Mouse (Mus musculus): ENCODE results near the gene Map3k4. TPM values are rescaled to one million over a fixed set of nuclear protein-coding genes. Genes with fewer than 3 reads are reported as not detected.

Gene Map3k4
- polyA plus RNA-seq (2016; fragmentation: Nextera tagmentation; extraction: Ambion mirVana) = 49.1 and 51.4 TPM in 2 replicates

DNA sequence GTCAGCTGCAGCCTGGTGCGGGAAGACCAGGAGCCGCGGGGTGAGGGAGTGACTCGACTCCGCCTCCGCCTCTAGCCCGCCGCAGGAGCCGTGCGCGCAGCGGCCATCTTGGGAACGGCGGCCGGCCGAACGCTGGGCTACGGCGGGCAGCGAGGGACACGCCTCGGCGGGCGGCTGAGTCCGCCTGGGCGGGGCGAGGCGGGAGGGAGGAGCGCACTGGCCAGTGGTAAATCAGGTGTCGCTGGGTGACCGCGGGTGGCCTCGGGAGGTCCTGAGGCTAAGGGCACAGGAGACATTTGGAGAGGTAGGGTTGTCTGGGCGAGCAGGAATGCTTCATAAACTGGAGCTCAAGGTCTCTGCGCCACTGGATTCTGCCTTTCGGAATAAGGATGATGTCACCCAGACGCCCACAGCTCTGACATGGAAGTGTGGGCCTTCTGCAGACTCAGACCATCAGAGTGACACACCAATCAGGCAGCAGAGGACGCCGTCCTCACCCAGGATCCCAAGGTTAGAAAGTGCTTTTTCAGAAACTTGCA lies at the start of gene Map3k4:
Gene Map3k4 (minus strand): TSS at position 134 of the 539 bp plus-strand sequence.
- Histone ChIP-seq H3K36me3 (replicated peaks) (no peaks in the 10 kb centered on the region), H3K9me3 (no peaks in the 10 kb centered on the region), H3K27me3 (replicated peaks; ENCODE audit: low read depth, poor library complexity, severe bottlenecking) (no peaks in the 10 kb centered on the region), H3K4me1 (peaks cover 32% of the 10 kb centered on the region), H3K4me3 (peak within 1 kb of the TSS; percentile 98), H3K27ac (replicated peaks) (peak within 1 kb of the TSS; percentile 98)
- peak; percentile 94 for DNase-seq (ENCODE audit: low spot score)
- under 1% methylated on average over 39 of the region's 39 CpGs for WGBS

DNA sequence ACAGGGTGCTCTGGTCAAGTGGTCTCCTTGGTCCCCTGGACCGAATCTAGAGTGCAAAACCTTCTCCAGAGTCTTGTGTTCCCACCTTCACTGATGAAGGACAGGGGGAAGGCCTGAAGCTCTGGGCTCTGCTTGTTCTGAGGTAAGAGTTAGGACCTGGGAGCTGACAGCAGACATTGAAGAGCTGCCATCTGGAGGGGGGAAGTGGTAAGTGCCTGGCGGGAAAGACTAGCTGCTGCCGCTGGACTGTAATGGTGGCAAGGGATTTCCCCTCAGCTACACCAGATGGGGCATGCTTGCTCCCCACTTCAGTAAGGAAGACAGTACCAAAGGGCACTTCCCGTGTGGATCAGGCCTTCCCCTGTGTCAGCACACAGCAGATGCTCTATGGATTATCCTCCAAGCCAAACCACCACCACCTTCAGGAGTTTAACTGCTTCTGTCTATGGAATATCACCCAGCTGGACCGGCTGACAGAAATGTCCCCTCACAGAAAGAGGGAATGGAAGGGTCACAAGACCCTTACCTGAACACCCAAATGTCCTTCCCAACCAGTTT lies 48.9 kb upstream of the Map3k4 start:
- DNase-seq (ENCODE audit: low spot score) = peak; percentile 66
- Histone ChIP-seq H3K9me3 (no peaks in the 10 kb centered on the region), H3K4me3 (no peak overlapping the region), H3K27ac (replicated peaks) (peak overlapping the region; percentile 4; the same call in 1 of the 2 replicates), H3K27me3 (replicated peaks; ENCODE audit: low read depth, poor library complexity, severe bottlenecking) (no peaks in the 10 kb centered on the region), H3K4me1 (peaks cover 19% of the 10 kb centered on the region), H3K36me3 (replicated peaks) (no peaks in the 10 kb centered on the region)
- WGBS = 34% methylated on average over 5 of the region's 5 CpGs

DNA sequence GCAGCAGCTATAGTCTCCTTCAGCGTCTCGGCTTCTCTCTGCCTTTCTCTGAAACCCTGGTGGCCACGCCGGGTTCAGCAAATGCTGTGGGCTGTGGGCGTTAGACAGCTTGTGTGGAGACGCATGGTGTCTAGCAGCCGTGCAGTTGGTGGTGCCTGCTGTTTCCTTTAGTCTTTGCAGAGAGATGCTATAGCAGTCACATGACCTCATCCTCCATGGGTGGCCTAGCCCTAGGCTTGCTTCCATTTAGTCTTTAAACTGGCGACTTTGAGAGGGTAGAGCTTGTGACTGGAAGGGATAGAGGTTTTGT lies 45.8 kb upstream of the Map3k4 start:
- Histone ChIP-seq H3K27ac (replicated peaks) (no peak overlapping the region), H3K27me3 (replicated peaks; ENCODE audit: low read depth, poor library complexity, severe bottlenecking) (no peaks in the 10 kb centered on the region)
- WGBS = 58% methylated on average over 8 of the region's 8 CpGs

DNA sequence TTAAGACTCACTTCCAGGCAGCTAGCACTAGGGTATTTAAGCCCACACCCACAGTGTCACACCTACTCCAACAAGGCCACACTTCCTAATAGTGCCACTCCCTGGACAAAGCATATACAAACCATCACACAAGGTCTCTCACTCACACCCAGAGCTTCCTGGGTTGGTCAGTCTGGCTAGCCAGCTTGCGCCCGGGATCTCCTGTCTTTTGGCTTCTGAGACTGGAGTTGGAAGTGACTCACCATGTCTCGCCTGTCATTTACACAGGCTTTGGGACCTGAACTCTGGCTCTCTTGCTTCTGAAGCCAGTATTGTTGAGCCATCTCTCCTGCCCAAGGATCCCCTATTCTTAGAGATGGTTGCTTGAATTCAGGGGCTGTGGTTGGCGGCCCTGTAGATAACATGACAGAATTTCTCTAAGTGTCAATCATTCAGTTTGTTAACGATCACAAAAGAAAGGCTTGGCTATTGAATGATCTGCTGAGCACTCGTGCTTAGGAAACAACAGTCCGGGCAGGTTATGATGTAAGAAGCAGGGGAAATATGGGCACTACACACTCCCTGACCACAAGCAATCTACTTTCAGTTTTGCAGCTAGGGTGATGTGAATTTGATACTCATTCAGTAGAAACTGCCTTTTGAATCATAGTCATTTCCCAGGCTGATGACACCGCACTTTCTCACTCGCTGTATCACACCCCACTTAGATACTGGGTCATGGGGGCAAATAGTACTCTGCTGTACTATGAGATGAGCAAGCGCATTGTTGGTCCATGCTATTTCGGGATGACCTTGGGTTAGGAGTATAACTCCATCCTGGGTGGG lies 45.2 kb upstream of the Map3k4 start:
- H3K27me3 ChIP-seq (replicated peaks; ENCODE audit: low read depth, poor library complexity, severe bottlenecking) = no peaks in the 10 kb centered on the region
- WGBS = 86% methylated on average over 11 of the region's 11 CpGs
- no peak for DNase-seq (ENCODE audit: low spot score)

More for the DNA sequence above, 45.8 kb upstream of the Map3k4 start:
- Histone ChIP-seq H3K4me3 (no peak overlapping the region), H3K36me3 (replicated peaks) (no peaks in the 10 kb centered on the region), H3K9me3 (no peaks in the 10 kb centered on the region), H3K4me1 (peaks cover 11% of the 10 kb centered on the region)
- DNase-seq (ENCODE audit: low spot score) = no peak

DNA sequence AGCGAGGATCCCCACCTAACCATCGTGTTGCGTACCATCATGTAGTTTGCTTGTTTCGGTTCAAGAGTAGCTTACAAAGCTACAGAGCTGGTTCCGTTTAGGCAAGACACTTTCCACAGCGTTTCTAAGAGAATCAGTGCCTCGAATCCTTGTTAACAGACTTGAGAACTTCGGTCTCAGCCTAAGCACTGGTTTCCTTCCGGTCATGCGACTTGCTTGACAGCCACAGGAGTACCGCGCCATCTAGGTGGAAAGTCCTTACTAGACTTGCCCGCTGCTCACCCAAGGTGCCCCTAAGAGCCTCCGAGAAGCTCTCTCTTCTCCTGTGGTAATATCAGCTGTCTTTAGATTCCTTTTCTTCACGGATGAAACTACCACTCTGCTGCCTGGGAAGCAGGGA lies 41.3 kb upstream of the Map3k4 start:
- DNase-seq (ENCODE audit: low spot score) = no peak

More for the DNA sequence above, 45.2 kb upstream of the Map3k4 start:
- Histone ChIP-seq H3K9me3 (no peaks in the 10 kb centered on the region), H3K27ac (replicated peaks) (no peak overlapping the region), H3K36me3 (replicated peaks) (no peaks in the 10 kb centered on the region), H3K4me3 (no peak overlapping the region), H3K4me1 (peaks cover 11% of the 10 kb centered on the region)

DNA sequence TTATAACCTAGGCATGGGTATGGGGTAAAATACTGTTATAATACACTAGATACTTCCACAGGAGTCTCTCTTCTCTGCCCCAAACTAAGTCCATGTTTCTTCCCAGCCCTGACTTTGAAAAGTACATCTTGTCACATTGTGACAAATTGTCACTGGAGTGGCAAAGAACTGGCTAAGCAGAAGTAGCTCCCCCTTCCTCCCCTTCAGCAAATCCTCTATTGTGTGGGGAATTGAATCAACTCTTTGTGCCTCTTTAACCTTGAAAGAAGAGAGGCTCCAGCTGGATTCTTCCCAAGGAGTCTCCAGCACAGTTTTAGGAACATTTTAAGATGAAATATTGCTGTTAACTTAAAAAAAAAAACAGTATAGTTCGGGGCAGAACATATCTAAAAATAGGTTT lies 34.2 kb upstream of the Map3k4 start:
- H3K27ac ChIP-seq (replicated peaks) = no peak overlapping the region
- 66% methylated on average over 1 of the region's 1 CpGs for WGBS

More for the DNA sequence above, 41.3 kb upstream of the Map3k4 start:
- Histone ChIP-seq H3K27me3 (replicated peaks; ENCODE audit: low read depth, poor library complexity, severe bottlenecking) (no peaks in the 10 kb centered on the region), H3K27ac (replicated peaks) (no peak overlapping the region), H3K4me3 (no peak overlapping the region), H3K4me1 (0 out of 2 replicates have a peak, but pooled peaks cover 4% of the 10 kb centered on the region), H3K36me3 (replicated peaks) (no peaks in the 10 kb centered on the region), H3K9me3 (no peaks in the 10 kb centered on the region)
- 87% methylated on average over 15 of the region's 15 CpGs for WGBS

DNA sequence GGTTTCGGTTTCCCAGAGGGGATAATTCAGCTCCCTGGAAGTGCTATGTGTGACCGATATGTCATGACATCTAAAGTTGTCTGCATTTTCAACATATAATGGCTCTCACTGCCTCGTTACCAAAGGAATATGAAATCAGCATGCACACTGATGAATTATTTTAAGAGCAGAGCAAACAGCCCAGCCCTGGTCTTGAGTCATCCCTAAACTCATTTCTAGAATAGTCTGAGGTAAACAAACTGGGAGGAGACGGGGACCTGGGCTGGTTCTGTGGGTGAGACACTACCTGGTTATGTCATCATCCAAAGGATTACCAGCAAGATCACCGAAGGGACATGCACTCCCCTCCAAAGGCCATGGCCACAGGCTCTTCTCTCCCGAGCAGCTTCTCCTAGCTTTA lies 33.0 kb upstream of the Map3k4 start:
- Histone ChIP-seq H3K27ac (replicated peaks) (no peak overlapping the region), H3K4me3 (no peak overlapping the region), H3K4me1 (0 out of 2 replicates have a peak, but pooled peaks cover 10% of the 10 kb centered on the region), H3K27me3 (replicated peaks; ENCODE audit: low read depth, poor library complexity, severe bottlenecking) (no peaks in the 10 kb centered on the region), H3K36me3 (replicated peaks) (no peaks in the 10 kb centered on the region), H3K9me3 (no peaks in the 10 kb centered on the region)
- 83% methylated on average over 6 of the region's 6 CpGs for WGBS
- DNase-seq (ENCODE audit: low spot score) = no peak

More for the DNA sequence above, 34.2 kb upstream of the Map3k4 start:
- H3K27me3 ChIP-seq (replicated peaks; ENCODE audit: low read depth, poor library complexity, severe bottlenecking) = no peaks in the 10 kb centered on the region
- H3K9me3 ChIP-seq = no peaks in the 10 kb centered on the region
- no peak for DNase-seq (ENCODE audit: low spot score)
- 0 out of 2 replicates have a peak, but pooled peaks cover 10% of the 10 kb centered on the region for H3K4me1 ChIP-seq
- no peak overlapping the region for H3K4me3 ChIP-seq
- no peaks in the 10 kb centered on the region for H3K36me3 ChIP-seq (replicated peaks)

DNA sequence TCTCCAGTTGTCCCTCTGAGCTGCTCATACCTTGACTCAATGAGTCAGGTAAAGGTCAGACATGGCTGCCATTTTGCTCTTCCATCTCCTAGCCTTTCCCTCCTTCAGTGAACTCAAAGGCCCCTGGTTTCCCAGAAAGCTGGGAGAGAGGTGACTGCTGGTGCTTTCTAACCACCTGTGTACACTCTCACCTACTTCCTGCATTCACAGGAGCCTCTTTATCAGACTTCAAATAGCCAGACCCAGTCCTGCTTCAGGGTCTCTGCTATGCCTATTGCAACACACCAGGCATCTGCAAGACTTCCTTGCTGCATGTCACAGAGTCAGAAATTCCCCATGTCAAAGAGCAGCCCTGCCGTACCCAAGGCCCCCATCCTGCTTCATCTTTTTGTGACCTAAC lies 28.9 kb upstream of the Map3k4 start:
- Histone ChIP-seq H3K4me3 (no peak overlapping the region), H3K4me1 (peaks cover 14% of the 10 kb centered on the region), H3K27ac (replicated peaks) (no peak overlapping the region), H3K9me3 (no peaks in the 10 kb centered on the region), H3K27me3 (replicated peaks; ENCODE audit: low read depth, poor library complexity, severe bottlenecking) (no peaks in the 10 kb centered on the region), H3K36me3 (replicated peaks) (no peaks in the 10 kb centered on the region)
- DNase-seq (ENCODE audit: low spot score) = no peak
- 92% methylated on average over 1 of the region's 1 CpGs for WGBS

DNA sequence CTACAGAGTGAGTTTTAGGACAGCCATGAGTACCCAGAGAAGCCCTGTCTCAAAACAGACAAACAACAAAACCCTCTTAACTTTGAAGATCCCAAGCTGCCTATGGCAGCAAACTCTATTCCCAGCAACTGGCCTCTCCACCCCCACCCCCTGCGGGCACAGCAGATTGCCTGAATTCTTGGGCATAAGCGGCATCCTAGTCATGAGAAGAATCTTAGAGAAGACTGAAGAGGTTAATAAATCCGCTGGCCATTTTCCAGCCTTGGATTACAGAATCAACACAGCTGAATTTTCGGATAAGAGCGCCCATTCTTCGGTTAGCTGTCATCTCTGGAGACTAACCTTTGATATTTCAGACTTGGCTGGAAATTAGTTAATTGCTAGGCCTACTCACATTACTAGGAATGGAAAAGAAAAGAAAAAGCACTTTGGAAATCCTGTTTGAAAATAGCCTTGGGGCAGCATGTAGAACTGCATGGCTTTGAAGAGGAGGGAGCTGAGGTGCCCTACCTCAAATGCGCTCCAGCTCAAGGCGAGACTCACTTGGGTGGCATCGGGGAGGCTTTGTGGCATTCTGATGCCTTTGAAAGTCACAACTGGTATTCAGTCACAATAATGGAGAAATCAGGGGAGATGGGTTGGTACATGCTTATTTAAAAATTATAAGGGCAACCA lies 25.2 kb upstream of the Map3k4 start:
- peak; percentile 42 for DNase-seq (ENCODE audit: low spot score)
- no peaks in the 10 kb centered on the region for H3K9me3 ChIP-seq
- no peaks in the 10 kb centered on the region for H3K27me3 ChIP-seq (replicated peaks; ENCODE audit: low read depth, poor library complexity, severe bottlenecking)
- H3K4me3 ChIP-seq = no peak overlapping the region
- no peaks in the 10 kb centered on the region for H3K36me3 ChIP-seq (replicated peaks)
- peaks cover 14% of the 10 kb centered on the region for H3K4me1 ChIP-seq
- WGBS = 68% methylated on average over 9 of the region's 9 CpGs
- peak overlapping the region; percentile 14; the same call in 1 of the 2 replicates for H3K27ac ChIP-seq (replicated peaks)

DNA sequence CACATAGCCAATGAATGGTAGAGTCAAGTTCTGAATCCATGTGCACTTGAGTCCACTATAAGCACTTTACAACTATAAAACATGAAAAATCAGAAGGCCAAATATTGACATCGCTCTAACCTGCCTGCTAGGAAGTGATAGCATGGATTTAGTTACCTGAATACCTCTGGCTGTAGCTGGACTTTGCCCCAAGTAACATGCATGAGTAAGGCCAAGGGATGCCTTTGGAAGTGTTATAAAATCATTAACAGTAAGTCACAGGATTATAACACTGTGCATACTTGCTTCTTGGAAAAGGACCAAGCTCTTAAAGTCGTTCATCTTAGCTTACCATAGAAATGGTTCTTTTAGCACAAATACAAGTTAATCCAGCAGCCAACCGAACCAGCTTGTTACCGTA lies 18.6 kb upstream of the Map3k4 start:
- DNase-seq (ENCODE audit: low spot score) = no peak

DNA sequence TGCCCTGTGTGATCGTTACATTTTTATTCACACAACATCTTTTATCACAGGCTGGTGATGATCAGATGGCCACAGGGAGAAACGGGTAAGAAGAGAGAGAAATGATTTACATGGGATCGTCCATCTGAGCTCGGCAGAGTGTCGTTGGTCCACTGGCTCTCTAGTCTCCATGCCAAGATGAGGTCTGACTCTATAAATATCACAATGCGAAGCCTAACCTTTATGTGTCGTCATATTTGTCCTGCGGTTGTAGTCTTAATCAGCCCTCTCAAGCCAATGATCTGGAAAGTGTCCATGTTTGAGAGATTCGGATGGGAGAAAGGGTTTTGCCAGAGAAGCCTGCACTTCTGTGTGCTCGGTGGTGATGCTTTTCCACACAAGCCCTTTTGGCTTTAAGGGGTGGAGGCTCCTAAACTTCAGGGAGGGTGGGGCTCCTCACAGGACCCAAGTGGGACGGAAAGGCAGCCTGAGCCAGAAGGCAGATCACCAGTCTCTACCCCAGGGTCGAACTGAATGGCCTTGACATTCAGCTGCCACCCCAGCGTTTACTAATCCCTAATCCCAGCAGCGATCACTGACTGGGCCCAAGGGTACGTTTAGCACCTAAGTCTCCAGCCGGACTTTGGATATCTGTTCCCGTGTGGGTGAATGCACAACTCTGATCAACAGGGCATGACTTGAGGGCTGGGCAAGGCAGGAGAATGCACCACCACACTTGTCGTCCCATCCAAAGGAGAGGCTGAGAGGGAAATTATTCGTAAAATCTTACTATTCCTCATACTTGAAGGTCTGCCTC lies 17.7 kb upstream of the Map3k4 start:
- H3K27me3 ChIP-seq (replicated peaks; ENCODE audit: low read depth, poor library complexity, severe bottlenecking) = no peaks in the 10 kb centered on the region
- WGBS = 85% methylated on average over 19 of the region's 19 CpGs

More for the DNA sequence above, 18.6 kb upstream of the Map3k4 start:
- Histone ChIP-seq H3K27ac (replicated peaks) (no peak overlapping the region), H3K36me3 (replicated peaks) (no peaks in the 10 kb centered on the region), H3K4me1 (no peaks in the 10 kb centered on the region), H3K27me3 (replicated peaks; ENCODE audit: low read depth, poor library complexity, severe bottlenecking) (no peaks in the 10 kb centered on the region), H3K9me3 (no peaks in the 10 kb centered on the region), H3K4me3 (no peak overlapping the region)
- 84% methylated on average over 4 of the region's 4 CpGs for WGBS

DNA sequence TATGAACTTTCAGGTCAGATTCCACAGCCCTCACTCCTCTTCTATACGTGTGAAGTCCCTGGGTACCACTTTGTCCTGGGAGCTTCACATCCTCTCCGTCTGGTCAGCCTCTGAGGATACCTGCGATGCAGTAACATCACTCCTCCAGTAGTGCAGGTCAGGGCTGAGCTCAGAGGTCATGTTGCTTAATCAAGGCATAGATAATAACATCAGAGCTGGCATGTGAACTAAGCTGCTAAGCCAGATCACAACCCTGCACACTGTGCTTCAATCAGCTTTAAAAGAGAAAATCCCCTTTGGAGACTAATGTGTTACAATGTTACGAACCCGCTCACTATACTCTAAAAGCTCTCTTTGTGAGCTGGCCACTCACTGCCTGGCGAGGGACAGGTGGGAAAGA lies 16.5 kb upstream of the Map3k4 start:
- Histone ChIP-seq H3K36me3 (replicated peaks) (no peaks in the 10 kb centered on the region), H3K27me3 (replicated peaks; ENCODE audit: low read depth, poor library complexity, severe bottlenecking) (no peaks in the 10 kb centered on the region), H3K4me1 (no peaks in the 10 kb centered on the region), H3K4me3 (no peak overlapping the region), H3K9me3 (no peaks in the 10 kb centered on the region), H3K27ac (replicated peaks) (no peak overlapping the region)
- WGBS = 63% methylated on average over 6 of the region's 6 CpGs
- no peak for DNase-seq (ENCODE audit: low spot score)

More for the DNA sequence above, 17.7 kb upstream of the Map3k4 start:
- no peak for DNase-seq (ENCODE audit: low spot score)
- H3K27ac ChIP-seq (replicated peaks) = no peak overlapping the region
- H3K4me3 ChIP-seq = no peak overlapping the region
- H3K9me3 ChIP-seq = no peaks in the 10 kb centered on the region
- no peaks in the 10 kb centered on the region for H3K4me1 ChIP-seq
- H3K36me3 ChIP-seq (replicated peaks) = no peaks in the 10 kb centered on the region

Measured in embryonic facial prominence, embryonic 10.5 days (tissue).